Mouse (Mus musculus): ENCODE data around the gene Rassf1.

The Rassf1 gene

DNA sequence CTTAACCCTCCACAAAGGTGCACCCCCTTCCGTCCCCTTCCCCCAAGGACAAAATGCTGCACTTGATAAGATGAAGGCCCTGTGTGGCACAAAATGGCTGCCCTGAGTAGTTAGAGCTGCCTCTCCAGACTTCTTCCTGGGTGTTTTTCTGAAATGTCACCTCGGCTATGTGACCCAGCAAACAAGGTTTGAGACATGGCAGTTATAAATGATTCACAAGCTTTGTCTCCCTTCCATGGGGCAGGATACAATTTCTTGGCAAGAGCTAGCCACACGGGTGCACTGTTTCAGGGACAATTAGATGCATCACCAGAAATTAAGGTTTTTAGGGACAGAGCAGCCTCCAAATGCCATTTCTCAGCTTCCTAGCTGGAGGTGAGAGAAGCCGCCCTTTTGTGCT, 10.9 kb upstream of the Rassf1 start:
- in situ Hi-C loops (cut with MseI, MboI), result no loop called here

DNA sequence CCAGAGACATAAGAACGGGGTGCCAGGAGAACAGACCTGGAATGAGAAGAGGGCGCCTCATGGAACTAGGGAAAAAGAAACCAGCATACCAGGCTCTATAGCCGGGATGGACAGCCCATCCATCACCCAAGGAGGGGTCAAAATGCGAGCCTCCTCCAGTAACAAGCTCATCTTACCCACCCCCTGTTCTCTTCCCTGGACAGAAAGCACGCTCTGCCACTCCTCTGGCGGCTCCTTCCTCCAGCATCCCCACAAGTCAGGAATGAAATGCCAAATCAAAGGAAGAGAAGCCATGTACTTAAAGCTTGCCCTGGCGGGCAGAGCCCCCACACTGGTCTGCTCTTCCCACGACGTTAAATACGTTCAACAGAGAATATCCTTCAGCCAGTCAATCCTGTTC, 10.3 kb upstream of the Rassf1 start:
- in situ Hi-C loops (cut with MseI, MboI), result no loop called here

DNA sequence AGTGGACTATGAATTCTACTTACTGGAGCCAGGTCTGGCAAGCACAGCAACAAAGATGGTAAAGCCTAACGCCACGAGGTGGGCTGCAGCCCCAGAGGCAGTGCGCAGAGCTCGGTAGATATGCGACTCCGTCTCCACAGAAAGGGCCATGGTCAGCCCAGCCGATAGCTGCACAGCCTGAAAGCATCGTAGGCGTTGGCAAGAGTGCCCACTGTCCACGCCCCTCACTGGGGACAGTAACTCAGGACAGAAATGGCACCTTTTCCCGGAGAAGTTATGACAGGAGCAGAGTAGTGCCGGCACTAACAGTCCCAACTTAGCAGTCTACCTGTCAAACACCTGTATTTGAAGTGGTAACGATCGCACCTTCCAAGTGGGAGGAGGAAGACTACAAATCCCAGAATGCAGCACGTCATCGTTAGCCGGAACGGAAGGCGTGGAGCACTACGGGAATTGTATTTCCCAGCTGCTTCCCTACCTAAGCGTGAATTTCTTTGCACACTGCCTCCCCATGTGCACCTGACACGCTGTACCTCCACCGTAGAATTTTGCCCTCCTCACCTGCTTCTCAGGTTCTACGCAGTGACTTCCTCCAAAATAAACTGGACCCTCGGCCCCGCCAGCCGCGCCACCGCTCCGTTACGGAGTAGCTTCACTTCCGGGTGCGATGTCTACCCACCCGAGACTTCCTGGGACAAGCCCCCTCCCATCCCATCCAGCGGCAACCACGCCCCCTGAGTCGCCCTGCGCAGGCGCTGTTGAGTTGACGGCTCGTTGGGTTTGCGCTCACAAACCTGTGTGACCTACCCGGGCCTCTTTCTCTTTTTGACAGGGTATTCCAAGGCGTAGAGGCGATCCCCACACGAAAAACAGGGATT, 9.6 kb upstream of the Rassf1 start, which contains the start of the genes Cyb561d2 and Nprl2:
Cyb561d2 (minus strand) TSS at position 720 of the 878 bp plus-strand sequence.
Nprl2 (plus strand) TSS at position 753 of the 878 bp plus-strand sequence.
- in situ Hi-C loops (cut with MseI, MboI), result no loop called here

DNA sequence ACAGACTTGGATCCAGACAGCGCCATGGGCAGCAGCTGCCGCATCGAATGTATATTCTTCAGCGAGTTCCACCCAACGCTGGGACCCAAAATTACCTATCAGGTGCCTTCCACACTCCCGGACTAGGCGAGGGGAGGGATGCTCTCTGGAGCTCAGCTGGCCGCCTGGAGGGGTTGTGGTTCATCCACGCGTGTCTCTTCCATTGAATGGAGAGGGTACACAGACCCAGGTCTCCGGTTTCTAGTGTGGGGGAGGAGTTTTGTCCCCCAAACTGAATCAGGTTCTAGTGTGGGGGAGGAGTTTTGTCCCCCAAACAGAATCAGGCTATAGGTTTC, 9.0 kb upstream of the Rassf1 start:
- in situ Hi-C loops (cut with MseI, MboI), result no loop called here

DNA sequence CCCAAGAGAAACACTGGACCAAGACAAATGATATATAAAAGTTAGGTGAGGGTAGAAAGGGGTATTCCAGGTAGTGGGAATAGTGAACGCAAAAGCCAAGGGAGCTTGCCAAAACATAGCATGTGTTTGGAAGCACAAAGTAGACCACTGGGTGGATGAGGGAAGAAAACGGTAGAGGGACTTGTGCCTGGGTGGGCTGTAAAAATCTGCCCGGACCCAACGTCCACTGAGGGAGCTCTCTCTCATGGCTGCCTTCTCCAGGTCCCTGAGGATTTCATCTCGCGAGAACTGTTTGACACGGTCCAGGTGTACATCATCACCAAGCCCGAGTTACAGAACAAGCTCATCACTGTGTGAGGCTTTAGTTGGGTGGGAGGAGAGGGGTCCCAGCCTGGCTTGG, 8.6 kb upstream of the Rassf1 start:
- in situ Hi-C loops (cut with MseI, MboI), result no loop called here

DNA sequence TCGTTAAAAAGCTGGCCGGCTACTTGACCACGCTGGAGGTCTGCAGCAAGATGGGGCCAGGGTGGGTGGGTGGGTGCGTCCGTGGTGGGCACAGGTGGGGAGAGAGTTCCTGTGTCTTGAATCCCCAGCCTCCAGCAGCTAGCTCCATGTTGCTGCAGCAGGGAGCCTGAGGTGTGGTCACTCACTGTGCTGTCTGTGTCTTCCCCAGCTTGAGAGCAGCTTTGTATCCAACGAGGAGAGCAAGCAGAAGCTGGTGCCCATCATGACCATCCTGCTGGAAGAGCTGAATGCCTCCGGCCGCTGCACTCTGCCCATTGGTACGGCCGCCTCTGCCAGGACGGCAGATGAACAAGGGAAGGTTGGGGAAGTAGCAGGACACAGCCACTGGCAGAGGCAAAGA, 8.1 kb upstream of the Rassf1 start:
- in situ Hi-C loops (cut with MseI, MboI), result no loop called here

DNA sequence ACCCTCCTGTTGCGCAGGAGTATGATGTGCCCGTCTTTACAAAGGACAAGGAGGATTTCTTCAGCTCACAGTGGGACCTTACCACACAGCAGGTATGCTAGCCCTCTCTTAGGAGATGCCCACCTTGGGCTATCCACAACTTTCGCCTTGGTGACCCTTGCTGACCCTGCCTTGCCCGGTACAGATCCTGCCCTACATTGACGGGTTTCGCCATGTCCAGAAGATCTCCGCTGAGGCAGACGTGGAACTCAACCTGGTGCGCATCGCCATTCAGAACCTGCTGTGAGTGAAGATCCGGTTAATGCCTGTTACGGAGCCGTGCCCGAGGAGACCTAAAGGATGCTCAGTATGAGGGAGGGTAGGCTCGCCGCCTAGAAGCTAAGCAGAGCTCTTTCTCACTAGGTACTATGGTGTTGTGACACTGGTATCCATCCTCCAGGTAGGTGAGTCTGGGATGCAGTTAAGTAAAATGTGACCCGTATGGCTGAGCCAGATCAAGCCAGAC, 7.1 kb upstream of the Rassf1 start:
- in situ Hi-C loops (cut with MseI, MboI), result no loop called here

DNA sequence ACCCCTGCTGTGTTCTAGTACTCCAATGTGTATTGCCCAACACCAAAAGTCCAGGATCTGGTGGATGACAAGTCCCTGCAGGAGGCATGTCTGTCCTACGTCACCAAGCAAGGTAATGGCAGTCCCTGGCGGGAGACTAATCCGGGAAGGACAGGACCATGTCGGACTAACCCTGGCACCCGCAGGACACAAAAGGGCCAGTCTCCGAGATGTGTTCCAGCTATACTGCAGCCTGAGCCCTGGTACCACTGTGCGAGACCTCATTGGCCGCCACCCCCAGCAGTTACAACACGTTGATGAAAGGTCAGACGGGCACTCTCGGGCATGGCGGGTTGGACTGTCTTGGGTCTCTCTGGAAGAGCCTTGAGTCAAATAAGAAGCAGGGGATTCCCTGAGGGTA, 6.6 kb upstream of the Rassf1 start:
- in situ Hi-C loops (cut with MseI, MboI), result no loop called here

DNA sequence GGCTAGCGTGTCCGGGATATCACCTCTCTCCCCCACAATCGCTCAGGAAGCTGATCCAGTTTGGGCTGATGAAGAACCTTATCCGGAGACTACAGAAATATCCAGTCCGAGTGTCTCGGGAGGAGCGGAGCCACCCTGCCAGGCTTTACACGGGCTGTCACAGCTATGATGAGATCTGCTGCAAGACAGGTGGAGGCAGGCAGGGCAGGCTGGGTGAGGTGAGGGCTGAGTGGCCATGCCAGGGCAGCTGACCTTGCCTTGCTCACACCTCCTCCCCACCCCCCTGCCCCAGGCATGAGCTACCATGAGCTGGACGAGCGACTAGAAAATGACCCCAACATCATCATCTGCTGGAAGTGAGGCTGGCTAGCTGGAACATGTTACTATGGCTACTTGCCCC, 6.2 kb upstream of the Rassf1 start:
- in situ Hi-C loops (cut with MseI, MboI), result no loop called here

DNA sequence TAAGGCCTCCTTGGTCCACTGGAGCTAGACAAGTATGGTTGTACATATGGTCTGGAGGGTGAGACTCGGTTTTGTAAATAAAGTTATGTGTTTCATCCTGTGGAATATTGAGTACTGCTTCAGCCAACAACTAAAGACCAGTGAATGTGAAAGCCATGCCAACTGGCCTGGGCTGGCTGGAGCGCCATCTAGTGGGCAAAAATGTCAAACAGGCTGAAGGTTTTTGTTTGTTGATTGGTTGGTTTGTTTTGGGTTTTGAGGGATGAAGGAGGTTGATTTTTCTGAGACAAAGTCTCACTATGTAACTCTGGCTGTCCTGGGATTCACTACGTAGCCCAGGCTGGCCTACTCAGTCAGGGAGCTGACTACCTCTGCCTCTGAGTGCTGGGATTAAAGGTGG, 5.8 kb upstream of the Rassf1 start:
- in situ Hi-C loops (cut with MseI, MboI), result no loop called here

DNA sequence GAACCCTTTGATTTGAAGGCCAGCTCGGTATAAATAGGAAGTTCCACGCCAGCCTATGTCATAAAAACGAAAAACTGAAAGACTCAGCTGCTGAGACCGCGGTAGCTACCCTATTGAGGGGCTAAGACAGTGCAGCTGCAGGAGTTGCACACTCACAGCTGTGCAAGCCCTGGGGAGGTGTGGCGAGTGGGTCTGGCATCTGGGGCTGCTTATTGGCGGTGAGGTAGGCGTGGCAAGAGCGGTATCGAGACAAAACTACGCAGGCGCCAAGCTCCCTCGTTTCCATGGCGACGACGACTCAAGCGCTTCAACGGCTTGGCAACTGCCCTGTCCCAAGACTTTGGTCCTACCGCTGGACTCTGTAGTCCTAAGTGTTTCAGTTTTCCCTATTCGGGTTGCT, 4.3 kb upstream of the Rassf1 start, which contains the start of gene Zmynd10:
Zmynd10 (plus strand) TSS at position 273 of the 400 bp plus-strand sequence.
- in situ Hi-C loops (cut with MseI, MboI), result no loop called here

DNA sequence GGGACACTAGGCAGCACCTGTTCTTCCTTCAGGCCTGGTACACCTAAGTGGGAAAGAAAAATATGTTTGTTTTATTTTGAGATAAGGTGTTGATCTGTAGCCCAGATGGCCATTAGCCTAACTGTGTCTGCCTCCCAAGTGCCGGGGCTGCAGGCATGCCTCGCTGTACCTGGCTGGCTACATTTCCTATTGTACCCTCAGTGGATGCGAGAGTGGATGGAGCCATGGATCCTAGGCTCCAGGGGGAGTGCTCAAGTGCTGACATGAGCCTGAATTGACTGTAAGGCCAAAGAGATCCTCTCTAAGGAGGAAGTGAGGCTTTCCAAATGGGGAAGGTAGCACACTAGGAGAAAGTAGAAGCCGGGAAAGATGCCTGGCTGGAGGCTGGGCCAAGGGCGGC, 3.4 kb upstream of the Rassf1 start:
- in situ Hi-C loops (cut with MseI, MboI), result no loop called here

DNA sequence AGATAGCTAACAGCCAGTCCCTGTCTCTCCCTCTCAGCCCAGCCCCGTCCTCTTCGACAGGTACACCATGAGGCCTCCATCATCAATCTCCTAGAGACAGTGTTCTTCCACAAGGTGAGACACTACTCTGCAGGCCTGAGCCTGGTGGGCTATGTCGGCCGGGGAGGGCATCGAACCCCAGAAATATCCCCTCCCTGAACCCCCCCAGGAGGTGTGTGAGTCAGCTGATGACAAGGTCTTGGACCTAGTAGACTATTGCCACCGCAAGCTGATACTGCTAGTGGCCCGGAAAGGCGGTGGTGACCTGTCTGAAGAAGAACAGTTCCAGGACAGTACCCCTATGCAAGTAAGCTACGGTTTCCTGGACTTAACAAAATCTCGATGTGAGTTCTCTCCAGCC, 2.5 kb upstream of the Rassf1 start:
- in situ Hi-C loops (cut with MseI, MboI), result no loop called here

DNA sequence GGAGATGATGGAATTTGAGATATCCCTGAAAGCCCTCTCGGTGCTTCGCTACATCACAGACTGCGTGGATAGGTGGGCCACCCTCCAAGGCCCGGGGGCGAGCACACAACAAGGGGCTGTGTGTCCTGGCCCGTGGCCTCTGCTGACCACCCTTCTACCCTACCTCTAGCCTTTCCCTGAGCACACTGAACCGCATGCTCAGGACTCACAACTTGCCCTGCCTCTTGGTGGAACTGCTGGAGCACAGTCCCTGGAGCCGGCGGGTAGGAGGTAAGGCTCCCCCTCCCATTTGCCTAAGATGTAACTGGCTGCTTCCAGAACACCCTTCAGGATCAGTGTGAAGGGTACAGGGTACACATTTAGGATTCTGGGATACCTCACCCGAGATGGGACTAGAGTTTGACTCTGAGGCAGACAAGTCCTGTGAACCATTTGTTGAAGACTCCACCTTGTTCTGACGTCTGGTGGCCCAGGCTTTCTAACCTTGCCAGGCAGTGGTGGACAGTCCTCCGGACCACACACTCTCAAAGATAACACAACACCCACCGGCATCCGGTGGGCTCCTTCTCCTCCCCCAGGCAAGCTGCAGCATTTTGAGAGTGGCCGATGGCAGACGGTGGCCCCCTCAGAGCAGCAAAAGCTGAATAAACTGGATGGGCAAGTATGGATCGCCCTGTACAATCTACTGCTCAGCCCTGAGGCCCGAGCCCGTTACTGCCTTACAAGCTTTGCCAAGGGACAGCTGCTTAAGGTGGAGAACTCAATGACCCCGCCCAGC, 1.9 kb upstream of the Rassf1 start:
- in situ Hi-C loops (cut with MseI, MboI), result no loop called here

DNA sequence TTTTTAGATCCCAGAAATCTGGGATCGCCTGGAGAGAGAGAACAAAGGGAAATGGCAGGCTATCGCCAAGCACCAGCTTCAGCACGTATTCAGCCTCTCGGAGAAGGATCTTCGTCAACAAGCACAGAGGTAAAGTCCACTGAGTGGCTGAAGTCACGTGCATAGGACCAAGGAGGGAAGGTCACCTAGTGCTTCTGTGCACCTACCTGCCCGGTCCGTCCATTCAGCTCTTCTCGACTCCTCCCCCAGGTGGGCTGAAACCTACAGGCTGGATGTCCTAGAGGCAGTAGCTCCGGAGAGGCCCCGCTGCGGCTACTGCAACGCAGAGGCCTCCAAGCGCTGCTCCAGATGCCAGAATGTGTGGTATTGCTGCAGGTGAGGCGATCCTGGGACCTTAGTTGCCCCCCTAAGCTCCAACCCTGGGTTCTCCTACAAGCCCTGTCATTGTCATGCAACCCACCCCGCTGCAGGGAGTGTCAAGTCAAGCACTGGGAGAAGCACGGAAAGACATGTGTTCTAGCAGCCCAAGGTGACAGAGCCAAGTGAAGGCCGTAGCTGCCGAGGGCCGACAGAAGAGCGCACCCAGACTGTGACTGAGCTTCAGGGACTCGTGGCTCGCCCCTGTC, 751 bp upstream of the Rassf1 start:
- in situ Hi-C loops (cut with MseI, MboI), result no loop called here

DNA sequence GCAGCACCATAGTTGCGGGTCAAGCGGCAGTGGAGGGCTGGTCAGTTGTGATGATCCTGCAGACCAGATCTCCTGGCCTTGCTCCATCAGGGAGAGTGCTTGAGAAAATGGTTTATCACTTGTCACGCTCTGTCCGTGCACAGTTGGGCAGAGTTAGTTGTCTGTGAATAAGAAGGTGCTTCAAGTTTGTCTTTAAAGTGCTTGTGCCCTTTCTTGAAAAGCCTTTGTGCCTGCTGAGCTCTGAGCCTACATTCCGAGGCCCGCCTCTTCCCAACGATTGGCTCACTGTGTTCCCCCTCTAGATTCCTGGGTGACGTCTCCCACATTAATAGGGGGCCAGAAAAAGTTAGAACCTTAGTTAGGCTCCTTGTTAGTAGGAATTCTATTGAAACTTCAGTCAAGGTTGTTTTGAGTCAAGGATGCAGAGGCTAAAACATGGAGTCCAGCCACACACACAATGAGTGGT, 568 bp downstream of the Rassf1 start:
- in situ Hi-C loops (cut with MseI, MboI), result no loop called here

DNA sequence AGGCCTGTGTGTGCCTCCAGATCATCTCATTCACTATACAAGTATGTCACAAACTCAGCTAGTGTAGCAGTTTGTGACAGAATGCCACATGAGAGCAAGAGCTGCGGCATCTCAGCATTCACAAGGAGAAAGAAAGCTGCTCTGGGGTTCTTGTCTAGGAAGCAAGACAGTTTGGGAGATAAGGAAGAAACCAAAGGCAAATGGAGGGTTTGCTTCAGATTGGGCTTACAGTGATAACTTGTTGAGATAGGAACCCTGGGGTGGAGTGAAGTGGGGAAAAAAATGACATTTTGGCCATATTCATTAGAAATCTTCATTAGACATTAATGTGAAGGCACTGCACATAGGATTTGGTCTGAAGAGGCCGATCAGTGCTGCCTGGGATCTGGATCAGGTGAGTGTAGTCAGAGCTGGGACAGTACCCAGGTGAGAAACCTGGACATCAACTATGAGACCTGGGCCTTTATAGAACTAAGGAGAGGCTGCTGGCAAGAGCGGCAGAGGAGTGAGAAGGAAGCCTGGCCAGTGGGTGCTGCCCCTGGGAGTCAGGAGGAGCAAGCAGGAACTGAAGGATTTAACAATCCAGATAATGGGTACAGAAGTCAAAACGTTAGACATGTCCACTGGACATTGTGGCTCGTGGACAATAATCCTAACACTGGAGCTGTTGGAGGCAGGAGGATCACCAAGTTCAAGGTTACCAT, 1.5 kb downstream of the Rassf1 start:
- in situ Hi-C loops (cut with MseI, MboI), result no loop called here

DNA sequence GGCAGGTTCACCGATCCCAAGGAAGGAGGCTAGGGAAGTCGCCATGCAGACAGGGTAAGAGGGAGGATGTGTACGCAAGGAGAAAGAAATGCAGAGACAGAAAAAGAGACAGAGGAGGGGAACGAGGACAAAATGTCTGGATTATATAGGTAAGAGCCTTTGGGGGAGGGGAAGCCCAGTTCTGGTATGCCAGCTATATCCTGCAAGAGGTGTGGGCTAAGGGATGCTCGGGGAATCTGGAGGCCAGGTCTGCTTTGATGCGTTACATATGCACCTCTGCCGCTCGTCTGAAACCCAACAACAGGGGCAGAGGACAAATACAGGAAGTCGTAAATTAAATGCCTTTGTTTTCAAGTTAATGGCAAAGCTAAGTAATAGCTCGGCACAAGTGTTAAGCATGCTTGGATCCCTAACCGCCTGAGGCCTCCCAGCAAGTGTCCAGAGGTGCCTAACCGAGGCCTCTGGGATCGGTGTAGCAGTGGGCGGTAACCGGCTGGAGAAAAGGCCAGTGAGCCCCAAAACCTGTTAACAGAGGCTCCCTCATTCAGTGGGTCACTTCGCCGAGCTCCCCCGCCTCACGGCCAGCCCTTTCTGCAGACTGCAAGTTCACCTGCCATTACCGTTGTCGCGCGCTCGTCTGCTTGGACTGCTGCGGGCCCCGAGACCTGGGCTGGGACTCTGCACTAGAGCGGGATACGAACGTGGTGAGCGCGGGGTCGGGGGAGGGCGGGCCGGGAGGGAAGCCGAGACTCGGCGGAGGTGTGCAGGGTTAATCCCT, 2.4 kb downstream of the Rassf1 start:
- in situ Hi-C loops (cut with MseI, MboI), result no loop called here

DNA sequence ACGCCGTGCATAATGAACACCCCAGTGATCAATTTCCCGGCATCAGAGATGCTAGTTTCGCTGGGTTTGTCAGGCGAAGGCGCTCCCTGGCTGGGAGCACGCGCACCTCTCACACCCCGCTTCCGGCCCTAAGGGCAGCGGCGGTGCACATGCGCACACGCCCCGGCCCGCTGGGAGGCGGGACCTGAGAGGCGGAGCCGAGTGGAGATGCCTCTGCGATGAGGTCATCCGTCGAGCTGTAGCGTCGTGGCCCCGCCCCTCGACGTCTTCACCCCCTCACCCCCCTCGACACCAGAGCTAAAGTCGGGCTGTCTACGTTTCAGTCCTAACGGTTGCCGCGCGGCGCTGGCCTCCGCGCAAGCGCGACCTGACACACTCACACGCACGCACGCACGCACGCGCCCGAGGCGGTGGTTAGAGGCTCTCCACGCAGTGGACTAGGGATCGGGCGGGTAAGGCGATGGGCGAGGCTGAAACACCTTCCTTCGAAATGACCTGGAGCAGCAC, 3.0 kb downstream of the Rassf1 start:
- in situ Hi-C loops (cut with MseI, MboI), result no loop called here

DNA sequence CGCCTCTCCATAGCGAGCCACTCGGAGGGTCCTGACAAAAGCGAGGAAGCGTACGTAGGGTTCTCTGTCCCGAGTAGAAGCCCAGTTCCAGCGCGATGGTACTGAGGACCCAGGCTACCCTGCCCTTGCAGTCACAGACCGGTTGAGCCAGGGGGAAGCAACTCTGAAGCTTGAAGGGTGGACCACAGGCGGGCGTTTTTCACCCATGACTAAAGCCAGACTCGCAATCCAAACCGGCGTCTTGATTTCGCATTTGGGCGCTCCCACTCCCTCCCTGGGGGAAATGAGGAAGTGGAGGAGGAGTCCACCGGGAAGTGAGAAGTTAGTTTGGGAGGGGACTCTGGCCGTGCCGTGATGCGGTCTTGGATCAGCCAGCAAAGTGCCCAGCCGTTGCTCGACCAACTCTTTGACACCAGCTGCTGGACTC, 3.7 kb downstream of the Rassf1 start:
- in situ Hi-C loops (cut with MseI, MboI), result no loop called here

All from mouse trophoblast stem cell (cell line).